ENCODE assay signal across 29 mouse cellular contexts in genomic region chr2:116015520-116015919, GRCm38 (mm10). TPM values are rescaled to one million over a fixed set of nuclear protein-coding genes. Genes with fewer than 3 reads are reported as not detected.
"Had no signal": no experiment of that assay in that cellular context is flagged by ENCODE, and none has a peak within 500 bp of the region (broad histone marks: within the 10 kb centered on the region; RNA-seq: fewer than 3 reads in every experiment).

No protein-coding gene starts in this region.

- H3K4me3 ChIP-seq: embryonic facial prominence, embryonic 10.5 days; embryonic facial prominence, embryonic 12.5 days; embryonic facial prominence, embryonic 13.5 days; embryonic facial prominence, embryonic 15.5 days; erythroblast, embryonic 14.5 days; forebrain, embryonic 10.5 days; forebrain, embryonic 12.5 days; forebrain, embryonic 15.5 days; gastrocnemius, adult 2 months; heart, adult 2 months had no signal

- H3K36me3 ChIP-seq: embryonic facial prominence, embryonic 12.5 days; embryonic facial prominence, embryonic 15.5 days; forebrain, embryonic 12.5 days had no signal

- H3K9me3 ChIP-seq: embryonic facial prominence, embryonic 10.5 days; embryonic facial prominence, embryonic 12.5 days; embryonic facial prominence, embryonic 13.5 days; embryonic facial prominence, embryonic 15.5 days; forebrain, embryonic 10.5 days; forebrain, embryonic 12.5 days; forebrain, embryonic 15.5 days had no signal

- H3K27me3 ChIP-seq: embryonic facial prominence, embryonic 12.5 days; embryonic facial prominence, embryonic 15.5 days; forebrain, embryonic 15.5 days had no signal

- DNase-seq: cerebellum, adult 8-10 months; cerebellum, adult 9-10 months; cerebellum, adult 9-11 months; cerebellum, postnatal 10 days; cerebellum, postnatal 14 days; cerebellum, postnatal 25 days; cerebellum, postnatal 36 days; embryo, embryonic 11 days; forebrain, postnatal 0 days; gastrocnemius, adult 2 months; gastrocnemius, postnatal 10 days; gastrocnemius, postnatal 14 days; gastrocnemius, postnatal 25 days; gastrocnemius, postnatal 36 days; heart, adult 11 months; heart, adult 18-20 months; heart, adult 2 months had no signal

- H3K27ac ChIP-seq: embryonic facial prominence, embryonic 10.5 days; embryonic facial prominence, embryonic 12.5 days; embryonic facial prominence, embryonic 13.5 days; embryonic facial prominence, embryonic 15.5 days; forebrain, embryonic 10.5 days; forebrain, embryonic 12.5 days; forebrain, embryonic 15.5 days; gastrocnemius, adult 2 months; heart, adult 2 months had no signal

- ATAC-seq: forebrain, embryonic 14.5 days; forebrain, embryonic 15.5 days; forebrain, embryonic 16.5 days; forebrain, postnatal 0 days had no signal

- H3K9ac ChIP-seq: embryonic facial prominence, embryonic 12.5 days; embryonic facial prominence, embryonic 13.5 days; embryonic facial prominence, embryonic 15.5 days; forebrain, embryonic 12.5 days; forebrain, embryonic 15.5 days; forebrain, postnatal 0 days had no signal

- H3K4me2 ChIP-seq: embryonic facial prominence, embryonic 12.5 days; embryonic facial prominence, embryonic 13.5 days; embryonic facial prominence, embryonic 15.5 days; forebrain, embryonic 12.5 days; forebrain, embryonic 15.5 days had no signal

RNA-seq across cellular contexts. Expression of gene Meis2, which starts 50.1 kb away (rescaled TPM):
- total RNA-seq: common myeloid progenitor, adult 5-6 weeks; granulocyte monocyte progenitor cell, adult 5-6 weeks had no signal
- polyA plus RNA-seq: erythroblast, embryonic 14.5 days had no signal
